Mouse (Mus musculus) frontal cortex, postnatal 25 days (tissue): ENCODE results near the gene Tsc2.

Experiments
- DNase-seq, 2 experiments: peaks; one replicate each; pipeline ENCODE4 v3.0.0; 2022; ENCODE audit warnings: low spot score in 2 of 2

The Tsc2 gene

DNA sequence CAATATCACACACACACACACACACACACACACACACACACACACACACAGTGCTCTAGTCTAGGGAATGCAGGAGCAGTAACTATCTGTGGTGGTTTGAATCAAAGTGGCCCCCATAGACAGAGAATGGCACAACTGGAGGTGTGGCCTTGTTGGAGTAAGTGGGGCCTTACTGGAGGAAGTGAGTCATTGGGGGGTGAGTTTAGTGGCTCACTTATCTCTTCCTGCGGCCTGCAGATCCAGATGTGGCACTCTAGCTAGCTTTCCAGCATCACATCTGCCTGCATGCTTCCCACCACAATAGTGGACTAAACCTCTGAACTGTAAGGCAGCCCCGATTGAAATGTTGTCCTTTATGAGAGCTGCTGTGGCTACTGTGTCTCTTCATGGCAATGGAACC lies 21.7 kb downstream of the Tsc2 start:
- no peak for DNase-seq

DNA sequence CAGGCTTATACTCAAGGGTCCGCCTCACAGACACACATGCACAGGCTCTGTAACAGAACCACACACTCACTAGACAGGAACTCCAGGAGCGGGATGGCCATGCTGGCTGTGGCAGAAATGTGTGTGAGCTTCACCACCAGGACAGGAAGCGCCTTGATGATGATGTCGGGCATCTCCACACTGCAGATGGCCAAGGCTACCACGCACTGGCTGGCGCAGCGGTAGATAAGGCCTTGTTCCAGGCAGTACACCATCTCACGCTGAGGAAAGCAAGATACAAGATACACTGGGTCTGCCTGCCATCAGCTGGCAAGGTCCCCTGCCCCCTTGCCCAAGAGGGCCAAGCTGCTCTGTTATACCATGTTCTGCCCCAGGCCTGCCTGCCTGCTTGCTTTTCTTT lies 23.6 kb downstream of the Tsc2 start:
- no peak for DNase-seq

GRCm38 (mm10) chr17:24608370-24608769 lies 24.1 kb downstream of the Tsc2 start:
- no peak for DNase-seq

DNA sequence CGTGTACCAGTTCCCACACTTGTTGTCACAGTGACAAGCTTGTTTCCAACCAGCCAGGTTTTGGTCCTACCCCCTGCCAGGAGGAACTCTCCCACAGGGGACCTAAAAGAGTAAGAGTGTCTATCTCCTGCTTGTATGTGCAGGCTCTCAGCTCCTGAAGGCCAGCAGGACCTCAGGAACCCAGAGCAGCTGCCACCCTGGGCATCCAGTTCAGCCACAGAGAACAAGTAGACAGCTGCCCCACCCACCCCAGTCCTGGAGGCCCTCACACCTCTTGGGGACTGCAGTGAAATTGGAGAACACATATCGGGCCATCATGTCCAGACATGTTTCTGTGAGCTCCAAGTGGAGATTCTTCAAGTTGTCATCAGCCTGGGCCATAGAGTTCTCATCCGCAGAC lies 27.9 kb downstream of the Tsc2 start:
- DNase-seq, result no peak

DNA sequence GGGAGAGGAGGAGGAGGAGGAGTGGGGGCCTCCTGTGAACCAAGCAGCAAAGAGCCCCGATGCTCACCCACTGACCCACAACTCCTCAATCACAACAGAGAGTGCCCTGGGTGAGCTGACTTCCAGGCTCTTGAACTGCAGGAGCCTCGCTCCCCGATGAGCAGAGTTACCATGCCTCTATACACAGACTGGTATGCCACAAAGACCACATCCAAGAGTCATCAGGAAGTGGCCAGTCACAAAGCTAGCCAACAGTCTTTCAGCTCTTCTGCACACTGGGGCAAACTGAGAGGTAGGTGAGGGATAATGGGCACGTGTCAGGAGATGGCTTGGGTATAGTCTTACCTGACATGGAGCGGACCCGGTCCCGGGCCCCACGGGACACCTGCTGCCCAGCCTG lies 28.5 kb downstream of the Tsc2 start:
- no peak for DNase-seq

DNA sequence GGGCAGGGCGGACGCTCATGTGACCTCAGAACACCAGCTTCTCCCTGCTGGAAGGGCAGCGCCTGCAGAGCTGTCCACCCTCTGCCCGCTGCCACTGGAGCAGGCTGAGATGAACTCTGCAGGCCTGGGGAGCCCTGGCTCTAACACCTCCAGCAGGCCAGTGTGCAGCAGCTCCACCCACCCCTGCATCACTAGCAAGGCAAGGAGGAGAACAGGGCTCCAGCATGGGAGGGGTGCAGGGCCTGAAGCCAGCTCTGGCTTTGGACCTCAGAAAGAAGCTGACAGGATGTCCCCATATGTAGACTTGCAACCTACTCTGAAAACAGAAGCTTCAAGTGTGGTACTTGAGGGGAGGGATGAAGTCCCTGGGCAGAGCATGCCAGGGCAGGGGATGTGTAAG lies 31.9 kb downstream of the Tsc2 start:
- no peak for DNase-seq

DNA sequence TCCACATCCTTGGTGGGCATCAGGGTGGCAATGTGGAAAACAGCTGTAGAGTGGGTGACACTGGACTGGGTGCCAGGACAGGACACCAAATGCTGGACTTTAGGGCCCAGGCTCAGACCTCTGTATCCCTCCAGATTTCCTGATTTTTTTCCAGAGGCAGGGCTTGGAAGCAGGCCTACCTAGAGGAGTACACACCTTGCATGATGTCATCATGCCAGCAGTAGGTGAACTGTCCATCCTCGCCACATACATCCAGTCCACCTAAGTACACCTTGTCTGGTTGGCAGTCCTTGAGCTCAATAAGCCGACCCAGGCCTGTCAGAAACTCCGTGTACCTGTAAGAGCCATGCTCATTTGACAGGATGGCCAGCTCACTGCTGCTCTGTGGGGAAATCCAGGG lies 34.4 kb downstream of the Tsc2 start:
- no peak for DNase-seq

GRCm38 (mm10) chr17:24596471-24597183 lies 35.8 kb downstream of the Tsc2 start:
- no peak for DNase-seq

GRCm38 (mm10) chr17:24596073-24596466 lies 36.4 kb downstream of the Tsc2 start:
- no peak for DNase-seq

- DNase-seq, result no peak
Measured at GRCm38 (mm10) chr17:24595126-24596072, 37.0 kb downstream of the Tsc2 start.

DNA sequence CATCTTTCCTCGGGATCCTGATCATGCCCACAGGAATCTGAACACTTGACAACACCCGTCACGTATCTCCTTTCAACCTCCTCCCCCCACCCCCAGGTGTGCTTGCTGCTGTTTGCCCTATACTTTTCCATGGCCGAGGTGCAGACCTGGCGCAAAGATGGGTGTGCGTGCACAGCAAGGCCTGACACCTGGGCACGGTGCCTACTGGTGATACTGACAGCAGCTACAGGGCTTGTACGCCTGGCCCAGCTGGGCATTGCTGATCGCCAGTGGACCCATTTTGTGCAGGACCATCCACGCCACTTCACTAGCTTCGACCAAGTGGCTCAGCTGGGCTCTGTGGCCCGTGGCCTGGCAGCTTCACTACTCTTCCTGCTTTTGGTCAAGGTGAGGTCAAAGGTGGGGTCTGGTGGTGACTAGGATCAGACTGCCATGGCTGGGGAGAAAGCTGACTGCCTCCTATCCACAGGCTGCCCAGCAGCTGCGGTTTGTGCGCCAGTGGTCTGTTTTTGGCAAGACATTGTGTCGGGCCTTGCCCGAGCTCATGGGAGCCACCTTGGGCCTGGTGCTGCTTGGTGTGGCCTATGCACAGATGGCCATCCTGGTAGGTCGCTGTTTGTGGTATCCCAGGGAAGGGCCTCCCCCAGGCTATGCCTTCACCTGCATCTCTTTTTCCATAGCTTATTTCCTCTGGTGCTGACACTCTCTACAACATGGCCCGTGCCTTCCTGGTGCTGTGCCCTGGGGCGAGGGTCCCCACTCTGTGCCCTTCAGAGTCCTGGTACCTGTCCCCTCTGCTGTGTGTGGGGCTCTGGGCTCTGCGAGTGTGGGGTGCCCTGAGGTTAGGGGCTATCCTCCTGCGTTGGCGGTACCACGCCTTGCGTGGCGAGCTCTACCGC lies 38.2 kb downstream of the Tsc2 start:
- DNase-seq, result no peak

- no peak for DNase-seq
Measured at GRCm38 (mm10) chr17:24593248-24593647, 39.2 kb downstream of the Tsc2 start.

- no peak for DNase-seq
Measured at GRCm38 (mm10) chr17:24591695-24592094, 40.7 kb downstream of the Tsc2 start.

DNA sequence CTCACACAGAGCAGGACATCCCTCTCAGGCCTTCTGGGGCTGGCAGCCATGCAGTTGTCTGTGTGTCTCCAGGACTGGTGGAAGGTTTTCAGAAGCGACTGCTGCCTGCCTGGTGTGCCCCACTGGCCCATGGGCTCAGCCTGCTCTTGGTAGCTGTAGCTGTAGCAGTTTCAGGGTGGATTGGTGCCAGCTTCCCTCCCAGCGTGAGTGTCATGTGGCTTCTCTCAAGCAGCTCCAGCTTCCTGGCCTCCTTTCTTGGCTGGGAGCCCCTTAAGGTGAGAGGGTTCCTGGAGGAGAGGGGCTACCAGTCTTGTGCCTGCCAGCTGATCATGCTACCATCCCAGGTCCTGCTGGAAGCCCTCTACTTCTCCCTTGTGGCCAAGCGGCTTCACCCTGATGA lies 41.5 kb downstream of the Tsc2 start:
- no peak for DNase-seq

- DNase-seq, result no peak
Measured at GRCm38 (mm10) chr17:24586532-24586931, 45.9 kb downstream of the Tsc2 start.

DNA sequence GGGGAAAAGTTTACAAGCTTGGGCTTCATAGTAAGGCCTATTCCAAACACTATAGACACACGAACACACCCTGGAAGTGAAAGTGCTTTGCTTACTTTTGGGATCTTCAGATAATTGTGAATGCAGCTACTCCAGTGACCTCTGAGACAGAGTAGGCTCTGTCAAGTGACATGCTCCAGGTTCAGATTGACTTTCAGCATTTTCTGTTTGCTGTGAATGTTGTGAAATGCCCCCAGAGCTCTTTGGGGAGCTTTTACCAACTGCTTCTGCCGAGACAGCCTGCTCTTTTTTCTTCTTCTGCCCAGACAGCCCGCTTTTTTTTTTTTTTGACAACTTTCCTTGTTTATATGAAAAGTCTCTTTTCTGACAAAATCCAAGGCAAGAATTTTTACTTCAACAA lies 47.9 kb downstream of the Tsc2 start:
- no peak for DNase-seq

- no peak for DNase-seq
Measured at GRCm38 (mm10) chr17:24583599-24584460, 48.6 kb downstream of the Tsc2 start.

DNA sequence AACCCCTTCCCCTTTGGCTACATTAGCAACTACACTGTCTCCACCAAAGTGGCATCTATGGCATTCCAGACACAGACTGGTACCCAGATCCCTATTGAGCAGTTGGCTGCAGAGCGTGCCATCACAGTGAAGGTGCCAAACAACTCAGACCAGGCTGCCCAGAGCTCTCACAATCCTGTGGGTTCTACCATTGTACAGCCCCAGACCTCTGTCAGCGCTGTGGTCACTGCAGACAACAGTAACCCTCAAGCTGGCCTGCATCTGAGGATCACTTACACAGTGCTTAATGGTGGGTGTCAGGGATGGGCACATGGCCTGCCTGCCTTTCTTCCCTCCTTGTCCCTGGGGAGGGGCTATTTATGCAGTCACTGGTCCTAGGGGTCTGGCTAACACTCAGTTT lies 52.1 kb downstream of the Tsc2 start:
- no peak for DNase-seq

GRCm38 (mm10) chr17:24579532-24579931 lies 52.9 kb downstream of the Tsc2 start:
- no peak for DNase-seq

DNA sequence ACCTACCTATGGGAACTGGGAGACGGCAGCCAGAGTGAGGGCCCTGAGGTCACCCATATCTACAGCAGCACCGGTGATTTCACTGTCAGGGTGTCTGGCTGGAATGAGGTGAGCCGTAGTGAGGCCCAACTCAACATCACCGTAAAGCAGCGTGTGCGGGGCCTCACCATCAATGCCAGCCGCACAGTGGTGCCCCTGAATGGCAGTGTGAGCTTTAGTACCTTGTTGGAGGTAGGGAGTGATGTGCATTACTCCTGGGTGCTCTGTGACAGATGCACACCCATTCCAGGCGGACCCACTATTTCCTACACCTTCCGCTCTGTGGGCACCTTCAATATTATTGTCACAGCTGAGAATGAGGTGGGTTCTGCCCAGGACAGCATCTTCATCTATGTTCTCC lies 58.6 kb downstream of the Tsc2 start:
- no peak for DNase-seq

GRCm38 (mm10) chr17:24572651-24573245 lies 59.7 kb downstream of the Tsc2 start:
- no peak for DNase-seq
